Mouse (Mus musculus) urinary bladder, postnatal 4 days (tissue): ENCODE measurements around the gene Mctp1.
"Not testable (repeated sequence)": the region's sequence is repeated elsewhere in the genome, so short reads cannot be mapped to it uniquely, and the experiment has no call there.

ENCODE experiments used
- DNase-seq, 2 experiments: peaks; one replicate each; pipeline ENCODE4 v3.0.0; 2021 to 2022; ENCODE audit warnings: low spot score in 2 of 2

Gene Mctp1

DNA sequence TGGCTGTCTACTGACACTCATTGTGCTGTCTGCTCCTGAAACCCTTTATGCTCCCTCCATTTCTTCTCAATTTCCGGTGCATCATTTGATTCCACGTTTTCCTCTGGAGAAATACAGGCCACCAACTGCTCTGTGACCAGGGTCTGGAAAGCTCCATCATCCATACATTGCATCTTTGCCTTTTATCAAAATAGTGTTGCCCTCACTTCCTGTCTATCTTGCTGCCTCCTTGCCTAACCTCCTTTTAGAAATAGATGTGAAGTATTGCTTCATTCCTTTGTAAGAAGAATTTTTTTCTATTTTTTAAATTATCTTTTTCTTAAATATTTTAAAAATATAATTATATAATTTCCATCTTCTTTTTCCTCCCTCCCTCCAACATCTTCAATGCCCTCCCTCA is 98.7 kb downstream of the Mctp1 start:
- DNase-seq: no peak

DNA sequence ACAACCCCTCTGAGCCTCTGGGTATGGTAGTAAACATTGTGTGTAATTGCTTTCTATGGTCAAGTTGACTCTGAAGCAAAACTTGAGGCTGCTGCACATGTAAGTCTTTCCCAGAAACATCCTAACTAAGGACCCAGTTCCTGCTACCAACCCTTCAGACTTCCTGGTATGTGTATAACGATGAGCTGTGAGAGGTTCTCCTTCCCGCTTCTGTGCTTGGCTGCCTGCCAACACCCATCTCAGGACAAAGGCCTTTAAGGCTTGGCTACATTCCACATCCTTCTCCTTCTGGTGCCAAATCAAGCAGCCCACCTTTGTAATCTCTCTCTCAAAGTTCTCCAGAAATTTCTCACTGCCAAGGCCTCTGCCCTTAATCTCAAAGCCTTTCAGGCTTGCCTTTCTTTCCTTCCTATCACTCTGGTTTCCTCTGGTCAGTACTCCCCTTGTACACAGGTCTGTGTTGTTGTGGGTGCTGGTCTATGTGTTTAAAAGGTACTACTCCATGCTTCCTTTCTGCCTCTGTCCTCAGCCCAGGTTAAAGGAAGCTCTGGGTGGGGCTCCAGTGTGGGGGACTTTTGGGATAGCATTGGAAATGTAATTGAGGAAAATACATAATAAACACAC is 99.9 kb downstream of the Mctp1 start:
- DNase-seq: no peak

DNA sequence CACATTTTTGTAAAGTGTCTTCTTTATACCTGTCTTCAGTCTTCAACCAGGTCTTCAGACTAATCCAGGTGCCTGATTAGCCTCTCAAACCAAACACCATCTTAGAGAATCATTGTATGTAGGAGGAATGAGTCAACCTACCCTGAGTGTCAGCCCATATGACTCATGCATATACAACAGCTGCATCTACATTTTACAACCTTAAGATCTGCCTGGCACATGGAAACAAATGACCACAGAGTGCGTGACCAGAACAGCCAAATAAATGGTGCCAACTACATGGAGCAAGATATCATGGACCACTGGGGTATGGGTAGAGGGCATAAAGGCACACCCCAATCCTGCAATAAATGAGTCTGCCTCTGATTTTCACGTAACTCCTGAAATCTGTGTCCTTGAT is 131.6 kb downstream of the Mctp1 start:
- no peak for DNase-seq

DNA sequence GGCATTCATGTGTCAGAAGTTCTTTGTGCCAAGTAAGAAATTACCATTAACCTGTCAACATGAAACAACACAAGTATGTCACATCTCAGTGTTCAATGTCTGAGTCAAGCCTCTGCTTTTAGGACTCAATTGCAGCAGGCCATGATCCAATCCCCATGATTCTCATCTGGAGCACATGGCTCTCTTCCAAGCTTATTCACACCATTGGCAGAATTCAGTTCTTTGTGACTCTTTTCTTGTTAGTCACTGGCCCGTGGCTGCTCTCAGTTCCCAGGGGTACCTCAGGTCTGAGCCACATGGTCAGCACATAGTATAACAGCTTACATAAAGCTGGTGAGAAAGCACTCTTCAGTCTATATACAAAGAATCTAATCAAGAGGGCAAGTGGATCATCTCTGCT is 138.8 kb downstream of the Mctp1 start:
- no peak for DNase-seq

DNA sequence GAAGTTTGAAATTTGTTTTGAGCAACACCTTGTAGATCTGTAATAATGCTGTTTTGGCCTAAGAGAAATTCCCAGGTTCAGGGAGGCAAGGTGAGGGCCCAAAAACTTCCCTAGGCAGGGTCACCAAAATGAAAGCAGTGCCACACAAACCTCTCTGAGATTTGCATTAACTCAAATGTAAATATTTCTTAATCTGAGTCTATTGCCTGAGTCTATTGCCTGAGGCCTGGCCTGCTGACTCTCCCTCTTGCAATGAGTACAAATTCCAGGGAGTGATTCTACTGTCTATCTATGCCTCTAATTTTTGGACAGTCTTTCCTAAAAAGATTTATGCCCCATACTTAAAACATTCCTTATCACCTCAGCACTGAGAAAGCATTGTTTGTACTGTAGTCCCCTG is 143.0 kb downstream of the Mctp1 start:
- no peak for DNase-seq

DNA sequence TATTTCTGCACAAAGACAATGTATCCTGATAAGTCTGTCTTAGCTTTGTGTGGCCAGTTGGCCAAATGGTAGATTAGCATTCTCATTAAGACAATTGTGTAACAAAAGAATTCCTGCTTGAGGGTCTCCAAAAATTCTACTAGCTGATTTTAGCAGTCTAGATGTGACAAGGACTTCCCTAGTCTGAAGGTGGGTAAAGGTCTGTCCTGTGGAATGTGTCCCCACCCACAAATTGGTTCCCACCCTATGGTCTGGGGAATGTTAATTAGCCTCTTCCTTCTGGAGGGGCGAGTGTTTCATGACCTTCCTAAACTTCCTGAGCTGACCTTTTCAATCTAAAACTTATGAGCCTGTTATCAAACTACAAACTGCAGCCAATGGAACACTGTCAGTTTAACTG is 143.4 kb downstream of the Mctp1 start:
- no peak for DNase-seq

DNA sequence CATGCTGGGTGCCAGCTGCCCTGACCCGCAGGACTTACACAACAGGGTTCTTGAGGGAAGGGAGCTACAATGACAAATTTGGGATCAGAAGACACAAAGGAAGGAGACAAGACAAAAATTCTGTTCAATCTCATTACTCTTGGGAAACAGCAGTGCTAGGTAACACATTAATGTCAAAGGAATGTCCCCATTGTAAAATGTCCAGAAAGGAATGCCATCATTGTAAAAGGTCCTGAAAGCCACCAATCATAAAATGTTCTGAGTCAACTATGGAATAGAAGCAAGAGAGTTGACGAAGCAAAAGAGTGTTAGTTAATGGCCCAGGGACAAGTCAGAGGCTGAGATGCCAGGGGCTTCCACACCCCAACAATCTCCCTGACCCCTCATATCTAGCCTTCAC is 145.6 kb downstream of the Mctp1 start:
- no peak for DNase-seq

DNA sequence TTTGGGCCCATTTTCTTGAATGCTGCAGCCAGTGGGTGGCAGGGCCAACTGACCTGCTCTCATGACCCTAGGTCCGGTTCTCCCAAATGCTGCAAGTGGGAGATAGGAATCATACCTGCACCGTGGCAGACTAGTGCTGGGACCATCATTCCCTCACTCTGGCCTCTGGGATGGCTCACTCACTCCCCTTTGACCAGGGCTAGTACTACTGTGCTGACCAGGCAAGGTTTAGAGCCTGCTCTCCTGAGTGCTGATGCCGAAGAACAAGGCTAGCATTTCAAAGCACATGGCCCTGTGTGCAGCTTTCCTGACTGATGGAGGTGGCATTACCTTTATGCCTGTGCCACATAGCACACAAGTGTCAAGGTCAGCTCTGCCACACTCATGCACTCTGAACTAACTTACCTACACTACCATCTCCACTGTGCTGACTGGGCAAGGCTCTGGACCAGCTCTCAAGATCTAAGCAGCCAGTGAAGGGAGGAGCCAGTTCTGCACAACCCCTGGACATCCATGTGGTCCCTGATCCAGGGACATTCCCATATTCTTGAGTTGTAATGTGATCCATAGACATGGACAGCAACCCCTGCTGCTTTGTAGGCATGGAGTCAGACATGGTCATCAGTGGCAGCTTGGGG is 146.7 kb downstream of the Mctp1 start:
- DNase-seq: no peak

DNA sequence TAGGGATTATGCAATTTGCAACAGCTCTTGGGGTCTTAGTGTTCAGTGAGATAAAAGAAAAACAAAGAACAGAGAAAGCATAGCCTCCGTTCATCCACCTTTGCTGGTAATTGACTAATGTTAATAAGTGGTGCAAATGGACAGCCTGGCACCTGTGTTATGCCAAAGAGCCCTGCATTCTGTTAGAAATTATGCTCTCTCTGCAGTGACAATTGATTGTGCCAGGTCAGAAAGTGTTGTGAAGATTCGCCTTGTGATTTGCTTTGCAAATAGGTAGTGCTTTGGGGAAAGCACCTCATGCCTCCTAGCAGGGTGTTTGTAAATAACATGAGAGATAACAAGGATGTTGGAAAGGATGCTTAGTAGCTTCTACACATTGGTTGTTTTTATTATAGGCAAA is 163.5 kb downstream of the Mctp1 start:
- no peak for DNase-seq

DNA sequence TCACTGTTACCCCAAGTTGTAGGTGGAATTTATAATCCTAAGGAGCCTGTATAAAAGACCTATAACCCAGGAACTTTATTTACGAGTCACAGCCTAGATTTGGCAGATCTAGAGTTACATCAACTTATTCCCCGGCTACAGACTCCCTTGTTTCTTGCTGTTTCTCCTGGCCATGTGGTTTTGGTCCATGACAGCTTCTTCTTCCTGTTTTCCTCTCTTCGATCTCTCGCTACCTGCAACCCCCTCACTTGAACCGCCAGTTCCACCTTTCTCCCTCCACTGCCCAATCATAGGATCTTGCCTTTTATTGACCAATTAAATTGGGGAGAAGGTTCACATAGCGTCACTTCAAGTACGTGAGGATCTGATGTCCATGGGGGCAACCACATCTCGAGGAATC is 176.6 kb downstream of the Mctp1 start:
- DNase-seq: no peak

DNA sequence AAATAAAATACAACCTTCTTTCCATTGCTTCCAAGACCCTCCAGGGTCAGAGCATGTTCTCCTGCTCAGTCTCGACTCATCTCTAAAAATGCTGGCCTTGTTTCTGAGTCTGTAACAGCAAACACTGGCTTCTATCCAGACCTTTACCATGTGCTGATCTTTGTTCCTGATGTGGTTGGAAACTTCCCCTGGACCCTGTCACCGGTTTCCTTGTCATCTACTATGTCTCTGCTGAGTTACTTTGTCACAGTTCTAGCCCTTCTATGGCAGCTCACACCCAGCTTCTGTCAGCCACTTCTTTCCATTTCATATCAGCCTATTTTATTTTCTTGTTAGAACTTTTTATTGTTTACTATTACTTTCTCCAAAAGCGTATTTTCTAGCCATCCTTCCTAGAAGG is 177.3 kb downstream of the Mctp1 start:
- no peak for DNase-seq

DNA sequence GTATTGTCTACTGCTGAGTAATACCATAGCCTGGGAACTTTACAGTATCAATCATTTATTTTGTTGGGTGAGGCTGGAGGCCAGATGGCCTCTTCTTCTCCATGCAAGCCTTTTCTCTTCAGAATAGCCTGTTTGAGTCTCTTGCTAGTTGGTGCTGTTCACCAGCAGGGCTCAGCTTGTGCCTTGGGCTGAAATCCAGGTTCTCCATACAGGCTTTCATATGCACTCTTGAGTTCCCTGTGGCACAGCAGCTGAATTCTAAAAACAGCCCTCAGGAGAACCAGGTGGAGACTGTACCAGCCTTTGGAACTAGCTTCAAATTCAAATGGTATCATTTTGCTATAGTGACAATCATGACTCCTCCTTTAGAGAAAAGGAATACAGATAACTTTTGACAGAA is 179.7 kb downstream of the Mctp1 start:
- no peak for DNase-seq

DNA sequence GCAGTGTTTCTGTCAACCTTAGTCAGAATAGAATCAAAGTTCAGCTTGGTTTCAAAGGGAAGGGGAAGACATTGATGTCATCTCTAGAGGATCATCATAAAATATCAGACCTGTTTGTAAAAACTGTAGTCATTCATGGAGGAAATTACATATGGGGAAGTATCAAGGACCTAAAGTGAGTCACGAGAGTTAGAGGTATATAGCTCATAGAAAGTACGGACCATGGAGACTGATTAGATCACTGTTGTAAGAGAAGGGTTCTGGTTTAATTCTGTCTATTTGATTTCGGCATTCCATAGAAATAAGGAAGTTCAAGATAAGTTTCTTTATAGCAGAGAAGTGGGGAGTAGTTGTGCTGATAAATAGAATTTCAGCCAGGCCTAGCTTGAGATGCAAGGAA is 181.7 kb downstream of the Mctp1 start:
- DNase-seq: no peak

DNA sequence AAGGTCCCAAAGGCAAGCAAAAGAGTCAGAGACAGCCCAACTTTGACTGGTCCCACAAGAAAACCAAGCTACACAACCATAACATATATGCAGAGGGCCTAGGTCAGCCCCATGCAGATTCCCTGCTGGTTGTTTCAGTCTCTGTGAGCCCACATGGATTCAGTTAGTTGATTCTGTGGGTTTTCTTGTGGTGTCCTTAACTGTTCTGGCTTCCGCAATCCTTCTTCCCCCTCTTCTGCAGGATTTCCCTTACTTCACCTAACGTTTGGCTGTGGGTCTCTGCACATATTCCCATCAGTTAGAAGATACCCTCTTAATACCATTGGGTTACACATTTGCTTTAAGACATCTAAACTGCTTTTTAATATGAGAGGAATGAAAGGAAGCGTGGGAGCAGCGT is 183.1 kb downstream of the Mctp1 start:
- DNase-seq: no peak

DNA sequence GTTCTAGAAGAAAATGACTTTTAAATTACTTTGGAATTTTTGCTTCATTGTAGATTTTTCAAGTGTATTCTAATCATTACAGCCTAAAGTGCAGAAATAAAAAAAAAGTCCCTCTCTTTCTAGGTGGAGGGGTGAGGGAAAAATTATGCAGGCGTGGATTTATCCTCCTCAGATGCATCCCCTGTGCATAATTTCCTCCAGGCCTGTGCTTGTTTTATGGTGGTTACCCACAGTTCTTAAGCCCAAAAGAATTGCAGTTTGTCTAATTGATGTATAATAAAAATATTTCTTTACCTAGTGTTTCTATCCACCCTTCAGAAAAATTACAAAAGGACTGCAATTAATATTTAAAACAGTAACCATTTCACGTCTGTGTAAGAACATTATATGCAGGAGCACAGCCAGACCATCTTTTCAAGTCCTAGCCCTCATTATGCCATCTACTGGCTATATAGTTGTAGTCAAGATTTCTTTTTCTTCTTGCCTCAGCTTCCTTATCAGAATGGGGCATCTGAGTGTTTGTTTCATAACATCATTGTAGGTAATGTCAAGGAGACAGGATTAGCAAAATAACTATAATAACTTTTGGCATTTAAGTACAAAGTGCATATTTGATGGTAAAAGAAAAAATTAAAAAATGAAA is 184.4 kb downstream of the Mctp1 start:
- no peak for DNase-seq

DNA sequence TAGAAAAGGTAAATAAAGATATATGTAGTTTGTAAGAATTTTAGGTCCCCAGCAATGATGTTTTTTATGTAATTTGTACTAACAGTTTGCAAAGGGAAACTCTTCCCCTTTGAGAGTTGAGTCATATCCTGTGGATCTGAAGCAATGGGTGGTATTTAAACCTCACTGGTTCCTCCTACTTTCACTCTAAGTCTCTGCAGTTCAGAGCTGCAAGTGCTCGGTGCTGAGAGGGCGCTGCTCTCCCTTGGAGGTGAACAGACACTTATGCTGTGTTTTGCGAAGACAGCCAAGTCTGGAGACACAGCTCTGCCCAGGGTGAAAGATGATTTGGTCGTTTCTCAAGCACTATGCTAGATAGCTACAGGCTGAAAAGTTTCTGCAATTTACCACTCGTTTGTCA is 195.1 kb downstream of the Mctp1 start:
- no peak for DNase-seq

DNA sequence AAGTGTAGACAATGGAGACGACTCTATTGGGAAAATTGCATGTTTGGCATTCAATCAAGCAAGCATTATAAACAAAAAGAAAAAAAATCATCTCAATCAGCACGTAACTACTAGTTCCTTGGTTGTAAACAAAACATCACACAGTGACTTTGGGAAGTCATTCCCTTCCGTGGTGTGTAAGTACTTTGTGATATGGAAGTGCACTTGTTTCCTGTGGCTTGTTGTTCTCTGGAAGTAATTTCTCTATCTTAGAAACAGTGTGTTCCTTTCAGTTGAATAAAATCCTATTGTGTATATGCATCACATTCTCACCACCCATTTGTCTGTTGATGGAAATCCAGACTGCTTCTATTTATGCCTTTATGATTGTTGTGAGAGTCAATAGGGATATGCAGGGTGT is 201.1 kb downstream of the Mctp1 start:
- DNase-seq: no peak

DNA sequence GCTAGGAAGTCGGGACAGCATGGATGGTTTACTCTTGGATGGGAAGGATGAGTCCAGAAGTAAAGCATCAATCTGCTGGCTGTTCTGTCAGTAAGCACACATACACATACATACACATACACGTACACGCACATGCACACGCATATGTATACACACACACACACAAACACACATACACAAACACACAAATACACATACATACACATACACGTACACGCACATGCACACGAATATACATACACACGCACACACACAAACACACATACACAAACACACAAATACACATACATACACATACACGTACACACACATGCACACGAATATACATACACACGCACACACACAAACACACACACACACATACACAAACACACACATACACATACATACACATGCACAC is 206.4 kb downstream of the Mctp1 start:
- not testable (repeated sequence) for DNase-seq

DNA sequence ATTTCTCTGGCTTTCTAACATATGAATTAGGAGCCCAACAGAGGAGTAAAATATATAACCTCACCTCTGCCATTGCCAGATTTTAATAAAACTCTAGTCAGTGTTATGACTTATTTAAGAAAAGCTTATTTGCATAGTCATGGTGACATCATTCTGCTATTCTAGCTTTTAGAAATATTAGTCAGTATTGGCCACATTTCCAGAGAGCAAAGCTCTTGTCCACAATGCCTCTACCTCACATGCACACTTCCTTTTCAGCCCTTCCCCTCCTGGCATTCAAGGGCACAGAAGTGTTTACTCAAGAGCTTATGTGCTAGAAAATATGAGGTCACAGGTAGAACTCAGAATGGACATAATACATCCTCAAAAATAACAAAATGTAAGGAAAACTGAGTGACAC is 206.9 kb downstream of the Mctp1 start:
- no peak for DNase-seq

DNA sequence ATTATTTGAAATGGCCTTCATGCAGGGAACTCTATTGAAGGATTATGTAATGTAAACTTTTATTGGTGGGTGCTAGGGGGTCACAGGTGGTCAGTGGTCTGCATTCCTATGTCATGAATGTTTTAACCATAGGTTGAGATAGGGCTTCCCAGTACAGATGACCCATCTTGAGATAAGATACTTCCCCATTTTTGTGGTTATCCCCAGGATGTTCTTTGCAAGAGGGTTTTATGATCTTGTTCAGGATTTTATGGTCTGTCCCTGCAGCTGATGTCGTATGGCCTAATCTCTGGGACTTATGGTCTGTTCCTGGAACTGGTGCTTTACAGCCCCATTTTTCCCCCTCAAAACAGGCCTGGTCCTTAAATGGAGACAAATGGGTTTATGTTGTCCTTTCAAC is 207.4 kb downstream of the Mctp1 start:
- no peak for DNase-seq

DNA sequence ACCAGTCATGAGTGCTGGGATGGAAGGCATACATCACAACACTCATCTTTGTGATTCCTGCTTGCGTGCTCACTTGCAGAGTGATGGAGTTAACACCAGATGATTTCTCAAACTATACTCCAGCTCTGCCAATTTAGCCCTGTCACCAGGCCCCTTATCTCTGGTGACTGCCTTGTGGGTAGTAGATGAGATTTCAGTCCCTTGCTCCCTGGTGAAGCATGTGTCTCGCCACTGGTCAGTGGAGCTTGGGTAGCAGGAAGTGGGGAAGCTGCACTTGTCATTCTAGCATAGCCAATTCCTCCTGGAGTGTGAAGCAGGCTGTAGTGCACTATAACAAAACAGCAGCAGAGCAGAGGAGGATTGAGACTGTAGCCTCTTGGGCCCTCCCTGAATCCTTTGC is 208.6 kb downstream of the Mctp1 start:
- no peak for DNase-seq

DNA sequence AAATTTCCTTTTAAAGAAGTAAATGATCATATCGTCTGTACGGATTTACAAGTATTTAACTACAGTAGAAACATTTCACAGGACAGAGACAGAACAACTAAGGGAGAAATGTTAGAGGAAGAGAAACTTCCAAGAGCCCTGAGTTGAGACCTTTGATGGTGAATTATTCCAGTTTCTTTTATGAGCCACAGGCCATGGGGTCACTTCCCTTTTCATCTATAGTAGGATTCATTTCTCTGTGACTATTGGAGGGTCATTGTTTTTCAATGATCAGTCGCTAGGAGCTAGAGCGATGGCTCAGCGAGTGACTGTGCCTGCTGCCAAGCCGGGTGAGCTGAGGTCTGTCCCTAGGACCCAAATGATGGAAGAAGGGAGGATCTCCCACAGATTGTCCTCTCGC is 212.7 kb downstream of the Mctp1 start:
- DNase-seq: no peak

DNA sequence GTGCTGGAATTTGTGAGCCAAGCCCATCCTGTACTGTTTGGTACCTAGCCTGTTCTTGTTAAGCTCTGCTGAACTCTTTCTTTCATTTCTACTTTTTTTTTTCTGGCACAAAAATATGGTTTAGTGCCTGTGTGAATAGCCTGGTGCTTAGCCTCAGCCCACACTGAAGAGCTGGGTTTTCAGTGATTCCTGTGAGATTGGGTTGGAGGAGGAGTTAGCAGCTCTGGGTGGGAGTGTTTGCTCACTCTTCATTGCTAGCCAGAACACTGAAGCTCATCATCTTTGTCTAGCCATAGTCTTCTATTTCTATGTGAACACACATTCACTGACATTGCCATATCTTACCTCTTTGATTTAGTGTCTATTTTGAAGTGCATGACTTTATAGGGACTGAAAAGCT is 225.1 kb downstream of the Mctp1 start:
- DNase-seq: no peak

DNA sequence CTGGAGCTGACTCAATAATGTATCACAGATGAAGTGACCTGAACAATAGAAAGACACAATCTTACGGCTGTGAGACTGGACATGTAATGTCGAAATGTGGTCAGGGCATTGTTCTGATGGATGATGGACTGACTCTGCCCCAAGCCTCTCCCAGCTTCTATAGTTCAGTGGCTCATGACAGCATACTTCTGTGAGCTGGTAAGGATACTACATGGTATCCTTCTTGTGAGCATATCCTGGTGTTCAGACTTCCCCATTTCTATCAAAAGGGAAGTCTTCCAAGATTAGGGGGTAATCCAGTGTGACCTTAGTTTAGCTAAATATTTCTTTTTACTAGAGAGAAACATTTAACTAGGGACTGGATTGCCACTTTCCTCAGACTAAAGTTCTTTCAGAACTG is 227.2 kb downstream of the Mctp1 start:
- no peak for DNase-seq
